ENCODE assay signal across 7 mouse cellular contexts in the genomic region with DNA sequence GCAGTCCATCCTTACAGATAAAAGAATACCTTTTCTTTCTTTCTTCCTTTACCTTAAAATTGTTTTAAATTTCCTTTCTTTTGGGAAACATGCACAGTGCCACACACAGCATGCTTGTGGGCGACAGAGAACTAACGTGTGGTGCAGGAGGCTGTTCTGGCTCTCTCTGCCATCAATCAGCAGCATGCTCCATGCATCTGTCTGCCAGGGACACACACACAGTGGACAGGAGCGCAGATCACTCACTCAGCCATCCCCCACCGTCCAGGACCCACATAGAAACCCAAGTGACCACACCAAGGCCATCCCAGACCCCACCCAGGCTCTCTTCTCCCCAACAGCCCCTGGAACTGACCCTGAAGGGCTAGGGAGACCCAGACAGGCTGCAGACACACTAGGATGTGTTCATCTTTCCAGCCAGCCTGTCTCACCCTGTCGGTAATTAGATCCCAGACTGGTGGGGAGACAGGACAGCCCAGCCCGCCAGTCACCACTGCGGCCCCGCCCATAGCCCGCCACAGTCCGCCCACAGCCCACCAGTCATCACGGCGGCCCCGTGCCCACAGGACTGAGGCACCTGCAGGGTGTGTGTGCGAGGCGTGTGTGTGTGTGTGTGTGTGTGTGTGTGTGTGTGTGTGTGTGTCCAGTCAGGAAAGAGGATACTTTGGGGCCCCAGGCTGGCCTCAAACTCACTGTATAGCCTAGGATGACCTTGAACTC. TPM values are rescaled to one million over a fixed set of nuclear protein-coding genes. Genes with fewer than 3 reads are reported as not detected.
DNase-seq lines count a peak whose midpoint lies in the region; ATAC-seq lines count a peak whose summit lies in the region.

No protein-coding gene starts in this region.

- H3K4me3 ChIP-seq in embryonic facial prominence, embryonic 10.5 days = peak overlapping the region; percentile 58
- peak overlapping the region; percentile 31 for H3K4me3 ChIP-seq in intestine, embryonic 14.5 days (ENCODE audit: low read depth, low read length)

- peak; percentile 42 for DNase-seq in ovary, postnatal 36 days (ENCODE audit: low spot score)
- DNase-seq in ovary, adult 18-20 months (ENCODE audit: low spot score) = no peak
- DNase-seq in embryonic facial prominence, embryonic 10.5 days (ENCODE audit: low spot score) = peak; percentile 77
- no peak for DNase-seq in intestine, embryonic 14.5 days (ENCODE audit: low spot score)
- DNase-seq in neural tube, embryonic 10.5 days (ENCODE audit: extremely low spot score, low spot score) = peak; percentile 60
- DNase-seq in right cerebral cortex, postnatal 25 days = no peak
- DNase-seq in layer of hippocampus, postnatal 36 days = no peak

- peak overlapping the region; percentile 25 for H3K9ac ChIP-seq in intestine, embryonic 14.5 days (ENCODE audit: low read length)

- peak overlapping the region; percentile 64 for H3K4me2 ChIP-seq in intestine, embryonic 14.5 days (ENCODE audit: low read length)

- H3K4me1 ChIP-seq in embryonic facial prominence, embryonic 10.5 days = peaks cover 85% of the 10 kb centered on the region
- peaks cover 71% of the 10 kb centered on the region for H3K4me1 ChIP-seq in intestine, embryonic 14.5 days (replicated peaks; ENCODE audit: control insufficient read depth, insufficient read depth, low read length)

- no peaks in the 10 kb centered on the region for H3K36me3 ChIP-seq in embryonic facial prominence, embryonic 10.5 days (replicated peaks)
- no peaks in the 10 kb centered on the region for H3K36me3 ChIP-seq in intestine, embryonic 14.5 days (ENCODE audit: control insufficient read depth, insufficient read depth, low read length)

- H3K27ac ChIP-seq in embryonic facial prominence, embryonic 10.5 days (replicated peaks) = peak overlapping the region; percentile 87
- H3K27ac ChIP-seq in intestine, embryonic 14.5 days (ENCODE audit: low read depth) = peak overlapping the region; percentile 81

- 14% methylated on average over 15 of the region's 15 CpGs for WGBS in embryonic facial prominence, embryonic 10.5 days
- WGBS in intestine, embryonic 14.5 days = 7% methylated on average over 15 of the region's 15 CpGs

- no peaks in the 10 kb centered on the region for H3K9me3 ChIP-seq in embryonic facial prominence, embryonic 10.5 days
- no peaks in the 10 kb centered on the region for H3K9me3 ChIP-seq in intestine, embryonic 14.5 days (ENCODE audit: control insufficient read depth, low read length)

- peaks cover 68% of the 10 kb centered on the region for H3K27me3 ChIP-seq in embryonic facial prominence, embryonic 10.5 days (replicated peaks; ENCODE audit: low read depth, poor library complexity, severe bottlenecking)
- peaks cover 3% of the 10 kb centered on the region for H3K27me3 ChIP-seq in intestine, embryonic 14.5 days (replicated peaks; ENCODE audit: control insufficient read depth, insufficient read depth, low read length)

- peak; percentile 34; the same call in 1 of the 2 replicates for ATAC-seq in intestine, embryonic 14.5 days (replicated peaks; ENCODE audit: low FRiP score, low TSS enrichment, low read depth)

RNA-seq across cellular contexts. Expression of gene Gadd45b, which starts 9.1 kb away (rescaled TPM):
- 6.5 and 6.8 TPM in 2 replicates for polyA plus RNA-seq in embryonic facial prominence, embryonic 10.5 days (2016; fragmentation: Nextera tagmentation; extraction: Ambion mirVana)
- 18.2 and 21.2 TPM in 2 replicates for polyA plus RNA-seq in intestine, embryonic 14.5 days (2014; fragmentation: Nextera tagmentation; extraction: Ambion mirVana)
- total RNA-seq in layer of hippocampus, postnatal 36 days (2021) = 10 to 100 TPM; 17.7 to 19.1 TPM

RNA-seq across cellular contexts. Expression of gene Lmnb2, which starts 20.9 kb away (rescaled TPM):
- polyA plus RNA-seq in embryonic facial prominence, embryonic 10.5 days (2016; fragmentation: Nextera tagmentation; extraction: Ambion mirVana) = 82.7 and 83.1 TPM in 2 replicates
- 15.5 and 18.3 TPM in 2 replicates for polyA plus RNA-seq in intestine, embryonic 14.5 days (2014; fragmentation: Nextera tagmentation; extraction: Ambion mirVana)
- total RNA-seq in layer of hippocampus, postnatal 36 days (2021) = 10 to 100 TPM; 19.6 to 19.7 TPM

RNA-seq across cellular contexts. Expression of gene Timm13, which starts 38.2 kb away (rescaled TPM):
- 349 and 359 TPM in 2 replicates for polyA plus RNA-seq in embryonic facial prominence, embryonic 10.5 days (2016; fragmentation: Nextera tagmentation; extraction: Ambion mirVana)
- polyA plus RNA-seq in intestine, embryonic 14.5 days (2014; fragmentation: Nextera tagmentation; extraction: Ambion mirVana) = 392 and 393 TPM in 2 replicates
- 100 to 1,000 TPM; 142 to 144 TPM for total RNA-seq in layer of hippocampus, postnatal 36 days (2021)

Comparison
In these comparisons a context has a peak if more than half of its experiments do, and no peak if none do; other contexts are left out.
1. DNase-seq: peak in ovary, postnatal 36 days (single experiment), embryonic facial prominence, embryonic 10.5 days (single experiment) and neural tube, embryonic 10.5 days (single experiment); none in ovary, adult 18-20 months (single experiment), intestine, embryonic 14.5 days (single experiment), right cerebral cortex, postnatal 25 days (single experiment) and layer of hippocampus, postnatal 36 days (0 of 2).